Mouse (Mus musculus) erythroblast, embryonic 14.5 days (primary cell): ENCODE measurements at regions not wholly inside any gene's neighbourhood (a gene's known extent, or its start where the extent isn't known, plus 50 kb on each side); places are given as distances from the start of the nearest gene placed in this dataset.

Experiments
- GATA1 ChIP-seq: IDR thresholded peaks from 2 replicates; pipeline ENCODE4 v1.6.1; 2012; ENCODE audit warnings: low read length, inconsistent platforms, mixed read lengths
- TAL1 ChIP-seq: IDR thresholded peaks from 3 replicates; pipeline ENCODE4 v1.6.1; 2012; ENCODE audit warnings: low read length, inconsistent platforms, mixed read lengths

DNA sequence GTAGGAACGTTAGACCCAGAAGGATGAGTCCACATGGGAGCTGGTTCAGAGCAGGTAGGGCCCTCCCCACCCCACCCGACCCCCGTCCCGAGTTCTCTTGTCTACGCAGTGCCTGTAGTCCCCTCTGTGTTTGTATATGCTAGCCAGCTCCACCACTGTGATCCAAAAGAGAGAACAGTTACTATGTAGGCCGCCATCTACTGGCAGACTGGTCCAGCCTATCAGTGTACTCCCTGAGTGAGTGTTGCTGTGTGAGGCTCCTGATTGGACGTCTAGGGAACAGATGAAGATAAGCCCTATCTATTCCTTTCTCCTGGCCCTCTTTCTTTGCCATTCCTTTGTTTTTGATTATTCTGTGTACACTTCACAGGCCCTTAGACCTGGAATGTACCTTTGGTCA, 120.6 kb upstream of the Ccnd2 start:
- no peak for TF ChIP-seq GATA1
- no peak for TF ChIP-seq TAL1
